Mouse (Mus musculus) olfactory bulb, adult 2 months (tissue): ENCODE measurements around the gene Zfp658. TPM values are rescaled to one million over a fixed set of nuclear protein-coding genes. Genes with fewer than 3 reads are reported as not detected.

Experiments
- H3K27ac ChIP-seq: fragments of 200-500 bp; 2 replicates; pipeline ENCODE4 v1.5.1; 2012; ENCODE audit warnings: low read depth, low read length; ENCODE audit not compliant: insufficient read depth
- H3K4me1 ChIP-seq: fragments of 200-500 bp; 2 replicates; pipeline ENCODE4 v1.6.1; 2012; ENCODE audit warnings: low read length; ENCODE audit not compliant: control insufficient read depth, insufficient read depth
- H3K4me3 ChIP-seq: fragments of 200-500 bp; 2 replicates; pipeline ENCODE4 v1.5.1; 2012; ENCODE audit warnings: mild to moderate bottlenecking, low read depth, low read length, moderate library complexity; ENCODE audit not compliant: insufficient read depth
- CTCF ChIP-seq: fragments of 200-500 bp; IDR thresholded peaks from 2 replicates; pipeline ENCODE4 v1.5.1; 2012; ENCODE audit warnings: low read depth, mild to moderate bottlenecking, low read length, moderate library complexity; ENCODE audit not compliant: insufficient read depth
- POLR2A ChIP-seq: fragments of 200-500 bp; IDR thresholded peaks from 2 replicates; pipeline ENCODE4 v1.6.1; 2012; ENCODE audit warnings: mild to moderate bottlenecking, low read depth, low read length, moderate library complexity; ENCODE audit not compliant: insufficient read depth
- WGBS: fragments of 180-500 bp; shearing (Covaris S2); methylation state at CpG from one replicate; pipeline ENCODE4 v1.1.7; 2018; 5-methylcytosine and 5-hydroxymethylcytosine counted together
- polyA plus RNA-seq: library from polyadenylated mRNA; stranded (reverse); fragments of >200 nt; gene quantifications from 2 replicates; pipeline ENCODE4 v1.2.4, GENCODE M21; 2012; ENCODE audit warnings: low replicate concordance; ENCODE audit not compliant: missing spikeins, insufficient read depth, insufficient read length

The Zfp658 gene
- polyA plus RNA-seq, 1 experiment: not detected

DNA sequence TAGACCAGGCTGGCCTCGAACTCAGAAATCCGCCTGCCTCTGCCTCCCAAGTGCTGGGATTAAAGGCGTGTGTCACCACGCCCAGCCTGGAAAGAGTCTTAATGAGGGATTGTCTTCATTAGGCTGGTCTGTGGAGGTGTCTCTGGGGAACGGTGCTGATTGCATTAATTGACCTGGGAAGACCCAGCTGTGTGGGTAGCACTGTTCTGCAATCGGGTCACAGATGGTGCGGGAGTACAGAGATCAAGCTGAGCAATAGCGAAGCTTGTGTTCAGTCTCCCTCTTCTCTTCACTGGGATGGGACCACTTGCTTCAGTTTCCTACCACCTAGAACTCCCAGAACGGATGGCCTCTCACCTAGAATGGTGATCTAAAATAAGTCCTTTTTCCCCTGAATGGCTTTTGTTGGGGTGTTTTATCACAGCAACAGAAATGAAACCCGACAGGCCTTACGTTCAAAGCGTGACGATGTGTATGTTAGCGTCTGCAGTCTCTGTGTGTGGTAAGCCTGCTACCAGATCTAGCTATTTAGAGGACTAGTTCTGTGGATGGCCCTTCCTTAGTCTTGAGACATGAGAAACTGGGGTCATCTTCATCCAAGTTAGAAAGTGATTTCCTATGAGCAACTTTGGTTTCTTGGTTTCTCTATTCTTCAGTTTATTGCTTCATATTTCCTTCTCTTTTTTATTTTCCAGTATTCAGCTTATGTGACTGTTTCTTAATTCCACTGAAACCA lies 51.9 kb downstream of the Zfp658 start:
- Histone ChIP-seq H3K4me3 (no peak overlapping the region), H3K4me1 (no peaks in the 10 kb centered on the region), H3K27ac (no peak overlapping the region)
- 87% methylated on average over 14 of the region's 14 CpGs for whole genome bisulfite sequencing
- TF ChIP-seq POLR2A (no peak), CTCF (no peak)

DNA sequence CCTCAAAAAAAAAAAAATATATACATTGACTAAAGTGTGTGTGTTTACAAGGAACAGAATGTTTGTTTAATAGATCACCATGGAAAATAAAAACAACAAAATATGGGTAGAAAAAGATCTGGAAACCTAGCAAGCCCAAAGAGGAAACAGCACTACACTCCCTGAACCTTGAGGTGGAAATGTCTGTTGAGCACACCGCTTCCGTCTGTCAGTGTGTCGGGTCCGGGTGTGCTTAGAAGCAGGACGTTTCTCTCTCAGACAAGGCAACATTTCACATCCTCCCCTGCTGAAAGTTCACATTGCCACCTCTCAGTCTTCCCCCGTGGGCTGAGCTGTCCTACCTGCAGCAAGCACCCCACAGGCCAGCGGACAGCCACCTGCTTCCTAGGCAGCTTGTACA lies 60.9 kb downstream of the Zfp658 start:
- Histone ChIP-seq H3K4me3 (no peak overlapping the region), H3K4me1 (no peaks in the 10 kb centered on the region), H3K27ac (no peak overlapping the region)
- TF ChIP-seq POLR2A: no peak
- no peak for TF ChIP-seq CTCF
- WGBS: 87% methylated on average over 7 of the region's 7 CpGs

DNA sequence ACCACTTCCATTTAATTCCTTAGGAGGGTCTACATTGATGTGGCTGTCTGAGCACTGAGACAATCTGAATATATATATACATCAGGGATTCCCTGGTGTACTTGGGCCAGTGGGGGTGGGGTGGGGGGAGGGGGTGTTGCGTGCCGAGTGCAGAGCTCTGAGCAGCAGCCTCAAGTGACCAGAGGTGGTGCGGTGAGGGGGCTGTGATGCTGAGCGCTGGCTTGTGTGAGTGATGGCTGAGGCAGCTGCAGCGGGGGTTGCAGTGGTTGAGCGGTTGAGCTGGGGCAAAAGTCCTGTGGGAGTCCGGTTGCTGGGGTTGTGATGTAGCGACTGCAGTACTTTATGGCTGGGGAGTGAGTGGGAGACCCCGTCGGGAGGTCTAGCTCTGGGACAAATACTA lies 61.8 kb downstream of the Zfp658 start:
- 18% methylated on average over 10 of the region's 10 CpGs for WGBS
- H3K27ac ChIP-seq: no peak overlapping the region
- TF ChIP-seq CTCF: no peak
- TF ChIP-seq POLR2A: no peak
- H3K4me3 ChIP-seq: no peak overlapping the region
- H3K4me1 ChIP-seq: no peaks in the 10 kb centered on the region

Other genes starting within 250 kb of the Zfp658 start
- not detected in 2 replicates for gene Zfp715, start 249.0 kb upstream of the Zfp658 start, polyA plus RNA-seq
- gene Siglecf, start 210.9 kb upstream of the Zfp658 start, polyA plus RNA-seq: not detected in 2 replicates
- not detected in 2 replicates for gene Siglecg, start 154.1 kb upstream of the Zfp658 start, polyA plus RNA-seq
- not detected in 2 replicates for gene Lim2, start 134.6 kb upstream of the Zfp658 start, polyA plus RNA-seq
- gene Nkg7, start 125.2 kb upstream of the Zfp658 start, polyA plus RNA-seq: not detected in 2 replicates
- gene Cldnd2, start 121.5 kb upstream of the Zfp658 start, polyA plus RNA-seq: not detected in 2 replicates
- gene Etfb, start 118.2 kb upstream of the Zfp658 start, polyA plus RNA-seq: not detected in 2 replicates
- gene Gm45233, start 118.1 kb upstream of the Zfp658 start, polyA plus RNA-seq: not detected in 2 replicates
- not detected in 2 replicates for gene Vsig10l, start 99.1 kb upstream of the Zfp658 start, polyA plus RNA-seq
- not detected in 2 replicates for gene Iglon5, start 72.2 kb upstream of the Zfp658 start, polyA plus RNA-seq
- gene 4931406B18Rik, start 56.3 kb upstream of the Zfp658 start, polyA plus RNA-seq: not detected in 2 replicates
- gene Cd33, start 17.8 kb upstream of the Zfp658 start, polyA plus RNA-seq: not detected in 2 replicates
- not detected in 2 replicates for gene Zfp719, start 17.4 kb downstream of the Zfp658 start, polyA plus RNA-seq
- gene Zfp819, start 44.9 kb downstream of the Zfp658 start, polyA plus RNA-seq: not detected in 2 replicates
- not detected in 2 replicates for gene Ceacam18, start 72.5 kb downstream of the Zfp658 start, polyA plus RNA-seq
- not detected in 2 replicates for gene Siglece, start 97.9 kb downstream of the Zfp658 start, polyA plus RNA-seq
- not detected in 2 replicates for gene Ctu1, start 109.8 kb downstream of the Zfp658 start, polyA plus RNA-seq
- not detected in 2 replicates for gene Klk14, start 128.2 kb downstream of the Zfp658 start, polyA plus RNA-seq
- gene Klk13, start 150.3 kb downstream of the Zfp658 start, polyA plus RNA-seq: not detected in 2 replicates
- gene Klk12, start 206.6 kb downstream of the Zfp658 start, polyA plus RNA-seq: not detected in 2 replicates
- not detected in 2 replicates for gene Klk11, start 212.3 kb downstream of the Zfp658 start, polyA plus RNA-seq
- gene Klk10, start 218.8 kb downstream of the Zfp658 start, polyA plus RNA-seq: not detected in 2 replicates
- gene Klk9, start 229.6 kb downstream of the Zfp658 start, polyA plus RNA-seq: not detected in 2 replicates
- not detected in 2 replicates for gene Klk8, start 235.3 kb downstream of the Zfp658 start, polyA plus RNA-seq
- not detected in 2 replicates for gene Klk7, start 249.0 kb downstream of the Zfp658 start, polyA plus RNA-seq